Mouse (Mus musculus): ENCODE data around the gene Cbfa2t2. TPM values are rescaled to one million over a fixed set of nuclear protein-coding genes. Genes with fewer than 3 reads are reported as not detected.

Cbfa2t2 gene
- total RNA-seq (2014; rRNA removed), result 7.3 and 10.3 TPM in 2 replicates
- 4.3 and 4.6 TPM in 2 replicates for polyA plus RNA-seq (2012; rRNA removed)

- Histone ChIP-seq H3K79me2 (ENCODE audit: control insufficient read depth, insufficient read depth, low read length) (peaks cover 12% of the 10 kb centered on the region; the same call in 1 of the 2 replicates), H3K36me3 (ENCODE audit: control insufficient read depth, insufficient read depth, low read length) (no peaks in the 10 kb centered on the region), H3K4me3 (ENCODE audit: insufficient read depth, low read depth, low read length) (peak within 1 kb of the TSS; percentile 85), H3K9ac (ENCODE audit: low read depth, low read length) (peak within 1 kb of the TSS; percentile 88), H3K27me3 (ENCODE audit: control insufficient read depth, insufficient read depth, low read length) (no peaks in the 10 kb centered on the region), H3K4me1 (ENCODE audit: control insufficient read depth, insufficient read depth, low read length) (peaks cover 5% of the 10 kb centered on the region; the same call in 1 of the 2 replicates), H3K27ac (replicated peaks; ENCODE audit: insufficient read depth, low read depth, low read length) (peak within 1 kb of the TSS; percentile 86)
- DNase-seq (ENCODE audit: extremely low read depth, low read depth, low spot score), result peak; percentile 59
- WGBS, result under 1% methylated on average over 64 of the region's 70 CpGs
- no peak for TF ChIP-seq POLR2A (IDR thresholded peaks at IDR 0.05; ENCODE audit: extremely low read depth, insufficient read depth, low read length)
- no peak for TF ChIP-seq CTCF (IDR thresholded peaks at IDR 0.05; ENCODE audit: low read depth, low read length)
Measured at GRCm38 (mm10) chr2:154436458-154437190, at the start of gene Cbfa2t2. Gene Cbfa2t2 (plus strand): TSS chr2:154436481.

- H3K4me3 ChIP-seq (ENCODE audit: insufficient read depth, low read depth, low read length), result no peak overlapping the region
- 18% methylated on average over 11 of the region's 11 CpGs for WGBS
- H3K9ac ChIP-seq (ENCODE audit: low read depth, low read length), result no peak overlapping the region
- peaks cover 5% of the 10 kb centered on the region for H3K4me1 ChIP-seq (ENCODE audit: control insufficient read depth, insufficient read depth, low read length)
- H3K27ac ChIP-seq (replicated peaks; ENCODE audit: insufficient read depth, low read depth, low read length), result peak overlapping the region; percentile 50
- H3K36me3 ChIP-seq (ENCODE audit: control insufficient read depth, insufficient read depth, low read length), result no peaks in the 10 kb centered on the region
- TF ChIP-seq CTCF (IDR thresholded peaks at IDR 0.05; ENCODE audit: low read depth, low read length), result no peak
- TF ChIP-seq POLR2A (IDR thresholded peaks at IDR 0.05; ENCODE audit: extremely low read depth, insufficient read depth, low read length), result no peak
- no peaks in the 10 kb centered on the region for H3K27me3 ChIP-seq (ENCODE audit: control insufficient read depth, insufficient read depth, low read length)
- DNase-seq (ENCODE audit: extremely low read depth, low read depth, low spot score), result peak; percentile 97
- H3K79me2 ChIP-seq (ENCODE audit: control insufficient read depth, insufficient read depth, low read length), result no peaks in the 10 kb centered on the region
Measured at GRCm38 (mm10) chr2:154390180-154390964, 45.9 kb upstream of the Cbfa2t2 start.

GRCm38 (mm10) chr2:154394602-154395001, 41.7 kb upstream of the Cbfa2t2 start:
- H3K4me1 ChIP-seq (ENCODE audit: control insufficient read depth, insufficient read depth, low read length), result peaks cover 16% of the 10 kb centered on the region
- WGBS, result 40% methylated on average over 3 of the region's 3 CpGs
- H3K79me2 ChIP-seq (ENCODE audit: control insufficient read depth, insufficient read depth, low read length), result no peaks in the 10 kb centered on the region
- no peak overlapping the region for H3K9ac ChIP-seq (ENCODE audit: low read depth, low read length)
- DNase-seq (ENCODE audit: extremely low read depth, low read depth, low spot score), result peak; percentile 52
- H3K27me3 ChIP-seq (ENCODE audit: control insufficient read depth, insufficient read depth, low read length), result no peaks in the 10 kb centered on the region
- H3K36me3 ChIP-seq (ENCODE audit: control insufficient read depth, insufficient read depth, low read length), result 0 out of 2 replicates have a peak, but pooled peaks cover 2% of the 10 kb centered on the region
- H3K27ac ChIP-seq (replicated peaks; ENCODE audit: insufficient read depth, low read depth, low read length), result no peak overlapping the region
- no peak for TF ChIP-seq POLR2A (IDR thresholded peaks at IDR 0.05; ENCODE audit: extremely low read depth, insufficient read depth, low read length)
- TF ChIP-seq CTCF (IDR thresholded peaks at IDR 0.05; ENCODE audit: low read depth, low read length), result no peak
- H3K4me3 ChIP-seq (ENCODE audit: insufficient read depth, low read depth, low read length), result no peak overlapping the region

GRCm38 (mm10) chr2:154396529-154396928, 39.8 kb upstream of the Cbfa2t2 start:
- Histone ChIP-seq H3K9ac (ENCODE audit: low read depth, low read length) (no peak overlapping the region), H3K4me1 (ENCODE audit: control insufficient read depth, insufficient read depth, low read length) (peaks cover 11% of the 10 kb centered on the region), H3K36me3 (ENCODE audit: control insufficient read depth, insufficient read depth, low read length) (0 out of 2 replicates have a peak, but pooled peaks cover 4% of the 10 kb centered on the region), H3K27me3 (ENCODE audit: control insufficient read depth, insufficient read depth, low read length) (no peaks in the 10 kb centered on the region), H3K79me2 (ENCODE audit: control insufficient read depth, insufficient read depth, low read length) (no peaks in the 10 kb centered on the region), H3K4me3 (ENCODE audit: insufficient read depth, low read depth, low read length) (no peak overlapping the region), H3K27ac (replicated peaks; ENCODE audit: insufficient read depth, low read depth, low read length) (no peak overlapping the region)
- TF ChIP-seq CTCF (IDR thresholded peaks at IDR 0.05; ENCODE audit: low read depth, low read length), result no peak
- TF ChIP-seq POLR2A (IDR thresholded peaks at IDR 0.05; ENCODE audit: extremely low read depth, insufficient read depth, low read length), result no peak
- DNase-seq (ENCODE audit: extremely low read depth, low read depth, low spot score), result peak; percentile 62
- WGBS, result 18% methylated on average over 2 of the region's 2 CpGs

GRCm38 (mm10) chr2:154398267-154398666, 38.0 kb upstream of the Cbfa2t2 start:
- Histone ChIP-seq H3K27ac (replicated peaks; ENCODE audit: insufficient read depth, low read depth, low read length) (peak overlapping the region; percentile 77), H3K4me1 (ENCODE audit: control insufficient read depth, insufficient read depth, low read length) (peaks cover 16% of the 10 kb centered on the region), H3K4me3 (ENCODE audit: insufficient read depth, low read depth, low read length) (no peak overlapping the region), H3K79me2 (ENCODE audit: control insufficient read depth, insufficient read depth, low read length) (no peaks in the 10 kb centered on the region), H3K36me3 (ENCODE audit: control insufficient read depth, insufficient read depth, low read length) (0 out of 2 replicates have a peak, but pooled peaks cover 4% of the 10 kb centered on the region), H3K9ac (ENCODE audit: low read depth, low read length) (no peak overlapping the region), H3K27me3 (ENCODE audit: control insufficient read depth, insufficient read depth, low read length) (no peaks in the 10 kb centered on the region)
- DNase-seq (ENCODE audit: extremely low read depth, low read depth, low spot score), result peak; percentile 96
- WGBS, result 24% methylated on average over 7 of the region's 7 CpGs
- TF ChIP-seq POLR2A (IDR thresholded peaks at IDR 0.05; ENCODE audit: extremely low read depth, insufficient read depth, low read length), result no peak

Data from liver, adult 2 months (tissue).